Mouse (Mus musculus) erythroblast, adult 5-6 weeks (primary cell): ENCODE data around the gene Cep95. TPM values are rescaled to one million over a fixed set of nuclear protein-coding genes. Genes with fewer than 3 reads are reported as not detected.
"Not testable (repeated sequence)": the region's sequence is repeated elsewhere in the genome, so short reads cannot be mapped to it uniquely, and the experiment has no call there.

ENCODE experiments used
- ATAC-seq: replicated peaks from 2 replicates; pipeline ENCODE4 v1.8.0; 2016; ENCODE audit warnings: moderate number of reproducible peaks, mild to moderate bottlenecking, moderate TSS enrichment, inconsistent platforms; ENCODE audit not compliant: poor library complexity, low FRiP score, severe bottlenecking
- total RNA-seq, 2 experiments: library from RNA; stranded (forward) in 1 of 2; stranded (reverse) in 1 of 2; fragments of 150-400 nt in 1 of 2; fragments of 200-764, 138-1000 nt in 1 of 2; gene quantifications; 2 replicates each; pipeline versions ENCODE4 v1.2.3 to v1.2.4; 2015 to 2017; ENCODE audit warnings: low replicate concordance in 2 of 2

The Cep95 gene
- total RNA-seq, 2 experiments from 2014 or later, result 31.8 to 43.0 TPM

- peak; percentile 38; the same call in 1 of the 2 replicates for ATAC-seq
Measured at GRCm38 (mm10) chr11:106802069-106802627, 13.1 kb downstream of the Cep95 start.

GRCm38 (mm10) chr11:106807442-106807841, 18.4 kb downstream of the Cep95 start:
- not testable (repeated sequence) for ATAC-seq

- no peak for ATAC-seq
Measured at GRCm38 (mm10) chr11:106812410-106813136, 23.5 kb downstream of the Cep95 start.

- no peak for ATAC-seq
Measured at GRCm38 (mm10) chr11:106814601-106815320, 25.7 kb downstream of the Cep95 start.

- ATAC-seq, result no peak
Measured at GRCm38 (mm10) chr11:106815331-106815730, 26.3 kb downstream of the Cep95 start.

GRCm38 (mm10) chr11:106815761-106816160, 26.7 kb downstream of the Cep95 start:
- no peak for ATAC-seq

- no peak for ATAC-seq
Measured at GRCm38 (mm10) chr11:106816316-106816715, 27.3 kb downstream of the Cep95 start.

GRCm38 (mm10) chr11:106817156-106817555, 28.1 kb downstream of the Cep95 start:
- ATAC-seq, result no peak

- no peak for ATAC-seq
Measured at GRCm38 (mm10) chr11:106817808-106818207, 28.8 kb downstream of the Cep95 start.

GRCm38 (mm10) chr11:106818341-106818740, 29.3 kb downstream of the Cep95 start:
- no peak for ATAC-seq

- ATAC-seq, result no peak
Measured at GRCm38 (mm10) chr11:106819595-106819994, 30.5 kb downstream of the Cep95 start.

GRCm38 (mm10) chr11:106820252-106820651, 31.2 kb downstream of the Cep95 start:
- no peak for ATAC-seq

GRCm38 (mm10) chr11:106820972-106821371, 31.9 kb downstream of the Cep95 start:
- ATAC-seq, result no peak

- ATAC-seq, result no peak
Measured at GRCm38 (mm10) chr11:106821397-106821796, 32.3 kb downstream of the Cep95 start.

- no peak for ATAC-seq
Measured at GRCm38 (mm10) chr11:106822491-106822890, 33.4 kb downstream of the Cep95 start.

GRCm38 (mm10) chr11:106822911-106823310, 33.9 kb downstream of the Cep95 start:
- ATAC-seq, result no peak

GRCm38 (mm10) chr11:106823741-106824140, 34.7 kb downstream of the Cep95 start:
- ATAC-seq, result no peak

GRCm38 (mm10) chr11:106824403-106824802, 35.4 kb downstream of the Cep95 start:
- no peak for ATAC-seq

- ATAC-seq, result no peak
Measured at GRCm38 (mm10) chr11:106828079-106828478, 39.0 kb downstream of the Cep95 start.

GRCm38 (mm10) chr11:106842002-106842401, 53.0 kb downstream of the Cep95 start:
- ATAC-seq, result no peak

- ATAC-seq, result no peak; the same call in 1 of the 2 replicates
Measured at GRCm38 (mm10) chr11:106851438-106851837, 62.4 kb downstream of the Cep95 start.
